Mouse (Mus musculus) forebrain, embryonic 10.5 days (tissue): ENCODE data around the gene Lipc. TPM values are rescaled to one million over a fixed set of nuclear protein-coding genes. Genes with fewer than 3 reads are reported as not detected.

ENCODE experiments used
- DNase-seq: peaks from one replicate; pipeline ENCODE4 v3.0.0-alpha.2; 2017; ENCODE audit warnings: low spot score; ENCODE audit errors: extremely low spot score
- H3K27ac ChIP-seq: fragments of 300-500 bp; sonication (generic); 2 replicates; pipeline ENCODE4 v1.5.1; 2016; ENCODE audit warnings: mild to moderate bottlenecking
- H3K27me3 ChIP-seq: fragments of 300-500 bp; sonication (generic); 2 replicates; pipeline ENCODE4 v1.6.1; 2016; ENCODE audit warnings: mild to moderate bottlenecking; ENCODE audit not compliant: poor library complexity, severe bottlenecking
- H3K36me3 ChIP-seq: fragments of 300-500 bp; sonication (generic); replicated peaks from 2 replicates; pipeline ENCODE4 v1.6.1; 2016; ENCODE audit warnings: mild to moderate bottlenecking, moderate library complexity
- H3K4me1 ChIP-seq: fragments of 300-500 bp; sonication (generic); 2 replicates; pipeline ENCODE4 v1.6.1; 2016
- H3K4me3 ChIP-seq: fragments of 300-500 bp; sonication (generic); 2 replicates; pipeline ENCODE4 v1.5.1; 2016; ENCODE audit warnings: mild to moderate bottlenecking, moderate library complexity
- H3K9me3 ChIP-seq: fragments of 300-500 bp; sonication (generic); 2 replicates; pipeline ENCODE4 v1.6.1; 2016; ENCODE audit warnings: mild to moderate bottlenecking, moderate library complexity
- WGBS: fragments of 180-500 bp; shearing (Covaris S2); methylation state at CpG from one replicate; pipeline ENCODE4 v1.1.7; 2016; 5-methylcytosine and 5-hydroxymethylcytosine counted together
- polyA plus RNA-seq: library from polyadenylated mRNA; unstranded; fragments of >200 nt; fragmentation: Nextera tagmentation; extraction: Ambion mirVana; gene quantifications from 2 replicates; pipeline ENCODE4 v1.2.1, GENCODE M21; 2016

Gene Lipc
- polyA plus RNA-seq, 1 experiment from 2014 or later, result not detected

DNA sequence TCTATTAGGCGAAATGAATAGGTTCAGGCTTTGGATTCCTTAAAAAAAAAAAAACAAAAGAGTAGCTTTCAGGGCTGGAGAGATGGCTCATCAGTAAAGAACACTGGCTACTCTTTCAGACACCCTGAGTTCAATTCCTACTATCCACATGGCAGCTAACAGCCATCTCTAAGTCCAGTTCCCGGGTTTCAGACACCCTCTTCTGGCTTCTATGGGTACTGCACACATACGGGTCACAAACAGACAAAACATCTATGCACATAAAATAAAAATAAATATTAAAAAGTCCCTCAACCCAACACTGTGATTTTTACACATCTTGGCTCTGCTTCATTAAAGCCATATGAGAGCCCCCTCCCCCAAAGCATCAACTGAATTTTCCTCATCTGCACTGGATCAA is 27.3 kb downstream of the Lipc start:
- 0 out of 2 replicates have a peak, but pooled peaks cover 6% of the 10 kb centered on the region for H3K4me1 ChIP-seq
- H3K4me3 ChIP-seq, result no peak overlapping the region
- H3K27me3 ChIP-seq, result no peaks in the 10 kb centered on the region
- no peak for DNase-seq
- H3K27ac ChIP-seq, result no peak overlapping the region
- no peaks in the 10 kb centered on the region for H3K36me3 ChIP-seq
- WGBS, result 88% methylated on average over 3 of the region's 3 CpGs
- no peaks in the 10 kb centered on the region for H3K9me3 ChIP-seq

DNA sequence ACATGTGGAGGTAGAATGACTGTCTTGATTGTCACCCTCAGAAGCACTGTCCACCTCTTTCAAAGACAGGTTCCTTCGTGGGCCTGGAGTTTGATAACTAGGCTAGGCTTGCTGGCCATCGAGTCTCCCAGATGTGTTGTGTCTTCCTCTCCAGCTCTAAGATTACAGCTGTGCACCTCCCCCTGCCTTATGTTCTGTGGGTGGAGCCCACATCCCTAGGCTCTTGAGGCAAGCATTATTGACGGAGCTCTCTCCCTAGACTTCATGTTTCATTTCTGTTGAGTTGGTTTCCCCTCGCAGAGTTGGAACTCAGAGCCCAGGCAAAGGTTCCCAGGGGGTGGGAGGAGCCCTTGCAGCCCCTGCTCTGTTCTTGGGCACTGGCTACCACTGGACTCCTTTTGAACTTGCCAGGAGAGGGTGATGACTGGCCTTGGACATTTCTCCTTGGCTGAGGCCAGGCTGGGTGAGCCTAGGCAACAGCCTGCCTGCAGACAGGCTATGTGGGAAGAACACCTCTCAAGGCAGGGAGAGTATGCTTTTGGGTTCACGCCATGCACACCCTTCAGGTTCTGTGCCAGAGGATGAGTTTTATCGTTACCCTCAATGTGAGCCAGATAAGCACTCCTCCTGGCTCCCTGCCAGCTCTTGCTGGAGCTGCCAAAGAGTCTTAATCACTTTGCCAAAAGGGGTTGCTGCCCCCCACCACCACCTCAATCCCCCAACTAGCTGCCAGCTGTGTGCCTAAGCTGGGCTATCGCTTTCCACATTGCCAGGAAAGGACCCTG is 30.1 kb downstream of the Lipc start:
- peak overlapping the region; percentile 59; the same call in 1 of the 2 replicates for H3K27ac ChIP-seq
- H3K27me3 ChIP-seq, result no peaks in the 10 kb centered on the region
- no peak for DNase-seq
- no peaks in the 10 kb centered on the region for H3K9me3 ChIP-seq
- H3K4me3 ChIP-seq, result no peak overlapping the region
- WGBS, result 85% methylated on average over 7 of the region's 7 CpGs
- H3K36me3 ChIP-seq, result no peaks in the 10 kb centered on the region
- 0 out of 2 replicates have a peak, but pooled peaks cover 6% of the 10 kb centered on the region for H3K4me1 ChIP-seq

DNA sequence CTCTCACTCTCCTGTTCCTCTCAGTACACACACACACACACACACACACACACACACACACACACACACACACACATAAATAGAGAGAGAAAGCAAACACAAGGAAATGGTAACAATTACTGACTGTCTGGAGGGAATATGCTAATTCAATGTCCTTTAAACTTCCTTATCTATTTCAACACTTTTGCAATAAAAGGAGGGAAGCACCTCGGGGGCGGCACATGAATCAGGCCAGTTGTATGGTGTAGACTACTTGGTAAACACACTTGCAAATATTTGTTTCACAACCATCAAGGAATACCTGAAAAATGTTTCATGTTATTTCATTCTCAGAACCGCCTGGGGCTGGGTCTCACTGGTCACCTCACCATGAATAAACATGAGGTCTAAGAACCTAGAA is 30.9 kb downstream of the Lipc start:
- 91% methylated on average over 3 of the region's 3 CpGs for WGBS
- no peak overlapping the region for H3K4me3 ChIP-seq
- H3K27ac ChIP-seq, result no peak overlapping the region
- DNase-seq, result no peak
- no peaks in the 10 kb centered on the region for H3K36me3 ChIP-seq
- peaks cover 10% of the 10 kb centered on the region for H3K4me1 ChIP-seq
- H3K27me3 ChIP-seq, result no peaks in the 10 kb centered on the region
- H3K9me3 ChIP-seq, result no peaks in the 10 kb centered on the region

DNA sequence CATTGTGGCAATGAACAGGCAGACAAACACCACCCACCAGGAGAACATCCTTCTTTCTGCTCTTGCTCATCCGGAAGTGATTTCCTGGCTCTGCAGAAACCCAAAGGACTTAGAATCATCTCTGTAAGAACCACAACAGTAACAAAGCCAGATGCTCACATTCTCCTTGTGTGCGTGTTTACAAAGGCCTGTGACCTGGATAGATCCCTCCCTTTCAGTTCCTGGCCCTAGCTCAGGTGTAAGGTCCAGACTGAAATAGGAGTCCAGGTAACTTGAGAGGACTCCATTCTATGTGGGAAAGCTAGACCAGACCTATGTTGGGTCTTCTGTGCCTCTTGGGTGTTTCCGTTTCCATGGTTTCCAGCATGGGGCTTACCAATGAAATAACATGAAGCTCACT is 32.8 kb downstream of the Lipc start:
- Histone ChIP-seq H3K9me3 (no peaks in the 10 kb centered on the region), H3K4me1 (peaks cover 21% of the 10 kb centered on the region), H3K27me3 (no peaks in the 10 kb centered on the region), H3K36me3 (no peaks in the 10 kb centered on the region), H3K4me3 (no peak overlapping the region), H3K27ac (no peak overlapping the region)
- no peak for DNase-seq
- 90% methylated on average over 3 of the region's 3 CpGs for WGBS

DNA sequence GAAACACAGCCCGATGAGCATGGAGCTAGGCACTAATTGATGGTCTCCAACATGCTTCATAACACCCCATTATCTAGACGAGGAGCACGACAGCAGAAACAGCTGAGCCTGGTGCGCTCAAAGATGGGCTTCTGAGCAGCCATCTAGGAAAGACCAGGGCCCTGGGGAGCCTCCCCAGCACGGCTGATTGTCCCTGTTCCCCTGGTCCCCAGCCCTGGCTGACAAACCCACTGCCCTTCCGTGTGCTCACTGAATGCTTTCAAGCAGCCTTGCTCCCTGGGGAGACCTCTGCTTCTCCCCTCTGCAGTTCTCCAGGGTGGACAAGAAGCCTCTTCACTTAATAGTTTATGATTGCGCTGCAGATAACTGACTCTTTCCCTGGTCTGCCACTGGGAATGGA is 35.5 kb downstream of the Lipc start:
- Histone ChIP-seq H3K4me3 (no peak overlapping the region), H3K36me3 (no peaks in the 10 kb centered on the region), H3K27me3 (no peaks in the 10 kb centered on the region), H3K27ac (no peak overlapping the region), H3K9me3 (no peaks in the 10 kb centered on the region), H3K4me1 (peaks cover 15% of the 10 kb centered on the region)
- WGBS, result 78% methylated on average over 7 of the region's 7 CpGs
- DNase-seq, result no peak

DNA sequence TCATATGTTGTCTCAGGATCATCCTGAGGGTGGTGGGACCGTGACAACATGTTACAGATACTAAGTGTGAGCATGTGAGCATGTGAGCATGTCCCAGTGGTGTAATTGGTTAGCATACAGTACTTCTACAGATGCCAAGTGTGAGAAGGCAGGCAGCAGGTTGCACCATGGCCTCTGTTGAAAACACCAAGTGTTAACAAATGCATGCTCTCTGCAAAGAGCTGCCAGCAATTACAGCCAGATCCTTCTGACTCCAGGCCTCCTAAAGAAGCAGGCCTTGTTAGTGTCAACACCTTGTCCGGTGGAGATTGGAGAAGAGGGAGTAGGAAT is 36.7 kb downstream of the Lipc start:
- no peak for DNase-seq
- no peaks in the 10 kb centered on the region for H3K27me3 ChIP-seq
- no peaks in the 10 kb centered on the region for H3K9me3 ChIP-seq
- no peak overlapping the region for H3K4me3 ChIP-seq
- 89% methylated on average over 2 of the region's 2 CpGs for WGBS
- peaks cover 15% of the 10 kb centered on the region for H3K4me1 ChIP-seq
- H3K36me3 ChIP-seq, result no peaks in the 10 kb centered on the region
- H3K27ac ChIP-seq, result no peak overlapping the region

DNA sequence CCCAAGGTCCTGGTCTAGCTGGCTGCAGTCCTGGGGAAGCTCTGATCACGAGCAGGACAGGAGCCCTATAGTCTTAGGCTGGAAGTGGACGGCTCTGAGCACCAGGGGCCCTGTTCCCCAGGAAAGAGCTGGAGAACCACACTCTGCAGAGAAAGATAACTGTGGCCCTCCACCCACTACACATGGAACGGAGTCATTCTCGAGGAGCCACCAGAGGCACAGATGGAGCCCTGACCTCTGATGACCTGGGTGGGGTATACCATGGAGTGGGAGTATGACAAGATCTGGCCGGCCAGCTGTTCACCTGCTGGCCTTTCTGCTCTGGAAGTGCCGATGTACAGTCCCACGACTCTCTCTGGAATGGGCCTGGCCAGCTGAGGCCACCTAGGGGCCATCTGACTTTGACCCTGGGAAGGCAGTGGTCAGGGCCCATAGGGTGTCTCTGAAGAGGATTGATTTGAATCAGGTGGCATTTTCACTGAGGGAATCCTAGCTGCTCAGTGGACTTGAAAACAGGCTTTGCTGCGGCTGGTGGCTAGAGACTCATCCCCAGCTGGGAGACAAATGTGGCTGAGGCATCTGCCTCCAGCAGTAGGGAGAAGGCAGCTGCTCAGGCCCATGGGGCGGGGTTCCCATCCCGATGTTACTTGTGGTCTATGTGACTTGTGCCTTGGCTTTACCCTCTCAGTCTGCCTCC is 37.2 kb downstream of the Lipc start:
- Histone ChIP-seq H3K27ac (peak overlapping the region; percentile 53; the same call in 1 of the 2 replicates), H3K4me1 (peaks cover 15% of the 10 kb centered on the region), H3K36me3 (no peaks in the 10 kb centered on the region), H3K4me3 (no peak overlapping the region), H3K27me3 (no peaks in the 10 kb centered on the region), H3K9me3 (no peaks in the 10 kb centered on the region)
- WGBS, result 79% methylated on average over 10 of the region's 10 CpGs
- DNase-seq, result no peak

DNA sequence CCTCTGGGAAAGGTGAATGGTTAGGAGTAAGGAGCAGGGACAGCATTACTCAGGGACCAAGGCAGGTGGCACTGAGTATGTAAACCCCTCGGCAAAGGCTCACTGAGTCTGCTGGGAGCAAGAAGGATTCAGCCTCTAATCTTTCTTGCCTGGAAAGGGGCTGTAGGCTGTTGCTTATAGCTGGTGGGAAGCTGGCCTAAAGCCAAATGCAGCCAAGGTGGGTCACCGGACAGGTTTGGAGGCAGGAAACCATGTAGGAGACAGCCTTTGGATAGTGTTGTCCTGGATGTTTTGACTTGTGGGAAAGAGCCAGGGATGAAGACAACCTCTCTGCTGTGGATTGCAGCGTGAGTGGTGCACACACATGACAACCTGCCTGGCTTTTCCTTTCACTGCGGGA is 40.9 kb downstream of the Lipc start:
- 83% methylated on average over 4 of the region's 4 CpGs for WGBS
- Histone ChIP-seq H3K4me1 (peaks cover 12% of the 10 kb centered on the region), H3K27ac (no peak overlapping the region), H3K27me3 (no peaks in the 10 kb centered on the region), H3K4me3 (no peak overlapping the region), H3K9me3 (no peaks in the 10 kb centered on the region), H3K36me3 (no peaks in the 10 kb centered on the region)
- DNase-seq, result no peak

DNA sequence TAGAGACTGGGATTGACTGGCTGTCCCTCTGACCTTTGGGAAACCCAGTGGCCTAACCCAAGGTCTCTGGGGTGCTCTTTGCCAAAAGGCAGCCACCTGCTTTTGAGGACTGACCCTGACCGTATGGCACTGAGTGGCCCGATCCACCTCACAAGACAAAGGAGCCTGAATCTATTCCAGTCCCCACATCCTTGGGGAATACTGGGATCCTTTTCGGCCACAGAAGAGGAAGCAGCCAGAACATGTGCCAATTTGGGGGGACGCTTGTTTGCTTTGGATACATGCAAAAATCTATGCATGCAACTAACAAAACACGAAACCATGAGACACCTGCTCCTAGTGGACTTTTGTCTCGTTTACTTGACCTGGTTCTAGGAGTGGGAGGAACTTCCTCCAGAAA is 41.7 kb downstream of the Lipc start:
- peaks cover 8% of the 10 kb centered on the region for H3K4me1 ChIP-seq
- H3K27me3 ChIP-seq, result no peaks in the 10 kb centered on the region
- 87% methylated on average over 6 of the region's 6 CpGs for whole genome bisulfite sequencing
- no peak overlapping the region for H3K4me3 ChIP-seq
- no peaks in the 10 kb centered on the region for H3K36me3 ChIP-seq
- H3K9me3 ChIP-seq, result no peaks in the 10 kb centered on the region
- no peak for DNase-seq
- H3K27ac ChIP-seq, result no peak overlapping the region

DNA sequence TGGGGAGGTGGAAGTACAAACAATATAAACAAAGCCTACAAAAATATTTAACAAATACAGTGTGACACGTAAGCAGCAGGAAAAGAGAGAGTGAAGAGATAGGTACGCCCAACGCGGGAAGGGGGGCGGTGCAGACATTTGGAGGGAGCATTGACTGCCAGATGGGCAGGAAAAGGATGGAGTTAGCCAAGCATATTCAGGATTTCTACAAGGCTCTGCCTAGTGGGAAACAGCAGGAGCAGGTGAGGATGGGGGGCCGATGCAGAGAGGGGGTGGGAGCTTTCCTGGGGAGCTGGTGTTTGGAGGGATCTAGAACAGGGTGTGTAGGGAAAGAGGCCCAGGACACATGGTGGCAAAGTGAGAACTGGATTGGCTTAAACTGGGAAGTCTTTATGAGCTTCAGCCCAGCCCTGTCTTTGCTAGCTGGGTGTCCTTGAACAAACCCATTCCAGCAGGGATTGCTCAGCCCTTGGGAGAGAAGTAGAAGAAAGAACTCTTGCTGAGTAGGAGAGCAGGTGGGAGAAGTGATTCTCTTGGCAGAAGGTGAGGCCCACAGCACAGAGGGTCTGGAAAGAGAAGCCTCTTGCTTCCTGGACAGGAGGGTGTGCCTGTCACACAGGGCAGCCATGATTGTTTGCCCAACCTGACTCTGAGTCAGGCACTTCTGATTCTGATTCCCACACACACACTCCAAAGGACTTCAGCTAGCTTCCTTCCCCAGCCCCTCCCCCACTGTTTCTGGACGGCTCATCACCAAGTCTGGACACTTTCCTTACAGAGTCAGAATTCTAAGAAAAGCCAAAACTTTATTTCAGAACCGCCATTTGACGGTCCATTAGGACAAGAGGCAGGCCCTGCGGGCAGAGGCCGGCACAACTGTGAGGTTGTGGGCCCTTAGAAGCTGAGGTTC is 49.0 kb downstream of the Lipc start:
- H3K27me3 ChIP-seq, result no peaks in the 10 kb centered on the region
- no peak overlapping the region for H3K4me3 ChIP-seq
- no peaks in the 10 kb centered on the region for H3K4me1 ChIP-seq
- H3K36me3 ChIP-seq, result no peaks in the 10 kb centered on the region
- no peak for DNase-seq
- WGBS, result 93% methylated on average over 11 of the region's 11 CpGs
- H3K9me3 ChIP-seq, result no peaks in the 10 kb centered on the region
- H3K27ac ChIP-seq, result no peak overlapping the region

DNA sequence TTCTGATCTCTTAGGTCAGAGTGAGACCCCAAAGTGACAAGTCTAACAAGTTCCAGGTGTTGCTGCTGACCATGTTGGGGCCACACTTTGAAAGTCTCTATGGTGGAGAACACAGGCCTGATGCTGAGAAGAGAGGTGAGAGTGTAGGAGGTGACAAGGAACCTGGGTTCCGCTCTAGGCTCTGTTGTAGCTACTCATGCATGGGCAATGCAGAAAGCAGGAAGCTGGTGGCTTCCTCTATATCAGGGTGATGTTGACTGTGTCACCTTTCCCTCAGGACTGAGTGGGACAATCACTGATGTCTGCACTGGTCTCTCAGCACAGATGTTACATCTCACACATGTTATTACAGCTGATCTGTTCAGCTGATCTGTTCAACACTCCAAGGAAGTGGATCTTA is 57.8 kb downstream of the Lipc start:
- Histone ChIP-seq H3K27ac (no peak overlapping the region), H3K9me3 (no peaks in the 10 kb centered on the region), H3K4me3 (no peak overlapping the region), H3K36me3 (no peaks in the 10 kb centered on the region), H3K4me1 (peaks cover 5% of the 10 kb centered on the region; the same call in 1 of the 2 replicates), H3K27me3 (no peaks in the 10 kb centered on the region)
- 97% methylated on average over 1 of the region's 1 CpGs for whole genome bisulfite sequencing
- DNase-seq, result no peak

DNA sequence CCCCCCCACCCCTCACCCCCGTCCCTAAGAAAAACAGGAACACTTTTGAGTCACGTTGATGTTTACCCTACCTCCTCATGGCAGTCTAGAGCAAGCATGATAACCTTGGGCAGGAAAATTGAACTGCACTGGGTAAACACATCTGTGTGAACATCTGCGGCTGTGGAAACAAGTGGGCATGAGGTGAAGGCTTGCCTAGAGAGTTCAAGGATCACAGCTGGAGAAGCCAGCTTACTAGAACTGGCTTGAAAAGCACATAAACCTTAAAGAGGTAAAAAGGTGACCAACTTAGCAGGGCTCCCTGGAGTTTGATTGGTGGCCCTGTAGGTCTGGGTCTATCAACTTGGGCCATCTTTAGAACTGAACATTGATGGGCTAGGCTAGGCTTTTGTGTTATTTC is 58.5 kb downstream of the Lipc start:
- no peak for DNase-seq
- H3K9me3 ChIP-seq, result no peaks in the 10 kb centered on the region
- H3K27ac ChIP-seq, result no peak overlapping the region
- H3K4me1 ChIP-seq, result peaks cover 5% of the 10 kb centered on the region; the same call in 1 of the 2 replicates
- no peak overlapping the region for H3K4me3 ChIP-seq
- WGBS, result 78% methylated on average over 3 of the region's 3 CpGs
- no peaks in the 10 kb centered on the region for H3K36me3 ChIP-seq
- H3K27me3 ChIP-seq, result no peaks in the 10 kb centered on the region
